Mouse (Mus musculus): Measurements from ENCODE around the gene Tmem108.

DNA sequence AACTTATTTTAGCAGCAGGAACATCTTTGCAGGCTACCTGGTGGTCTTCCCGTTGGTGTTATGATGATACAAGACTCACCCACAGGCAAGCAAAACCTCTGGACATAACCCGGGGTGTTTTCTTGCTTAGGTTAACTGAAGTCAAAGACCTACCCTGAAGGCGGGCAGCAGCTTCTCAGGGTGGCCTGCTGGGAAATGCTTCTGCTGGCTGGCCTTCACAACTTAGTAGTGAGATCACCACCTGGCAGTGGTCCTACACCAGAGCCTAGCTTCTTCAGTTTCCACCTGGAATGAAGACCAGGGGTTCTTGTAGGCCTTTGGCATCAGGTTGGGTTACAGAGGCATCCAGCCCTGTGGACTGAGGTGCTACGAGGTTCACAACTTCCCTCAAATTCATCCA lies 169.7 kb downstream of the Tmem108 start:
- no peak for TF ChIP-seq CTCF (IDR thresholded peaks at IDR 0.05; ENCODE audit: borderline replicate concordance, extremely low read depth, insufficient read depth, insufficient read length)
- no peak for TF ChIP-seq POLR2A (IDR thresholded peaks at IDR 0.05; ENCODE audit: borderline replicate concordance, extremely low read depth, insufficient read depth, insufficient read length, poor library complexity, severe bottlenecking)

Measured in brain, embryonic 14.5 days (tissue).